Mouse (Mus musculus) E14TG2a.4 (cell line): ENCODE results near the gene Rnf216.

Source experiments
- H3K27me3 ChIP-seq: 2 replicates; pipeline ENCODE4 v1.6.1; 2014; ENCODE audit warnings: low read length, control low read depth; ENCODE audit not compliant: insufficient read depth
- H3K36me3 ChIP-seq: 2 replicates; pipeline ENCODE4 v1.6.1; 2014; ENCODE audit warnings: low read length, control low read depth; ENCODE audit not compliant: insufficient read depth
- H3K4me1 ChIP-seq: replicated peaks from 2 replicates; pipeline ENCODE4 v1.6.1; 2014; ENCODE audit warnings: low read depth, low read length, control low read depth
- H3K4me3 ChIP-seq: replicated peaks from 2 replicates; pipeline ENCODE4 v1.5.1; 2014; ENCODE audit warnings: mild to moderate bottlenecking, low read length
- H3K9me3 ChIP-seq: 2 replicates; pipeline ENCODE4 v1.6.1; 2014; ENCODE audit warnings: low read length, control low read depth
- CTCF ChIP-seq: conservative IDR thresholded peaks from 2 replicates; pipeline ENCODE4 v1.5.1; 2014; ENCODE audit warnings: low read length
- NANOG ChIP-seq: IDR thresholded peaks from 2 replicates; pipeline ENCODE4 v1.6.1; 2014; ENCODE audit warnings: borderline replicate concordance, low read length, mixed read lengths
- POU5F1 ChIP-seq: IDR thresholded peaks from 2 replicates; pipeline ENCODE4 v1.6.1; 2014; ENCODE audit warnings: low read length, borderline replicate concordance

Rnf216 gene

DNA sequence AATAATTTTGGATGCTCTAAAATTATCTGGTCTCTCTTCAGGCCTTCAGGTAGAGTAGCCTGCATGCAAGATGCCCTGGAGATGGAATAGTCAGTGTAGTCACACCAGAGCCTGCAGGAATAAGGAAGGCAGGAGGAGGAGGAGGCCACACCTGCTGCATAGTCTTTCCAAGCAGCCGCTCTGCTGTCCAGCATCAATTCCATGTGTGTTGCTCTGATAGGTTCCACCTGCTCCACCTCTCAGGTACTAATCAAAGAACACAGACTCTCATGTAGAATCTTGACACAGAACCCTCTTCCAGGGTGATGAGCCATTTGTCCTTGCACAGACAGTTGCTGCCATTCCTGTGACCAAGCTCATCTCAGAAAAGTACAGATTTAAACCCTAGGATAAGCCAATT lies 52.8 kb downstream of the Rnf216 start:
- no peaks in the 10 kb centered on the region for H3K27me3 ChIP-seq
- H3K36me3 ChIP-seq: peaks cover 71% of the 10 kb centered on the region
- H3K4me3 ChIP-seq: no peak overlapping the region
- H3K4me1 ChIP-seq: peaks cover 62% of the 10 kb centered on the region
- no peaks in the 10 kb centered on the region for H3K9me3 ChIP-seq
- no peak for TF ChIP-seq POU5F1
- no peak for TF ChIP-seq NANOG
- TF ChIP-seq CTCF: no peak

DNA sequence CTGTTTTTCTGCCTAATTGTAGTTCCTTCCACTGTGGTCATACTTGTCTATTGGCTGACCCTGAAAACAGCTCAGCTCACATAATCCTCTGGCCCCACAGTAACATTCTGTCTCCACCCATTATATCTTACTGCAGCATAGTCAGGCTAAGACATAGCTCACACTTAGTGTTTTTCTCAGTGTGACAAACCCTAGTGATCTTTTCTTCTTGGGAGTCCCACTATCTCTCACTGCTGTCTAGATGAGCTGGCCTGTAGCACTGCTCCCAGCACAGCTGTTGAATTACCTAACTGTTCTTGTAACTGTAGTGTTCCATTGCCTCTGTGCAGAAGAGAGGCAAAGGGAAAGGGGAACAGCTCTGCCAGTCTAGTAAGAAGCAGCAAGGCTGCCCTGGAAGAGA lies 53.6 kb downstream of the Rnf216 start:
- TF ChIP-seq NANOG (no peak), POU5F1 (no peak), CTCF (no peak)
- Histone ChIP-seq H3K4me3 (no peak overlapping the region), H3K36me3 (peaks cover 65% of the 10 kb centered on the region), H3K4me1 (peaks cover 62% of the 10 kb centered on the region), H3K27me3 (no peaks in the 10 kb centered on the region), H3K9me3 (no peaks in the 10 kb centered on the region)

DNA sequence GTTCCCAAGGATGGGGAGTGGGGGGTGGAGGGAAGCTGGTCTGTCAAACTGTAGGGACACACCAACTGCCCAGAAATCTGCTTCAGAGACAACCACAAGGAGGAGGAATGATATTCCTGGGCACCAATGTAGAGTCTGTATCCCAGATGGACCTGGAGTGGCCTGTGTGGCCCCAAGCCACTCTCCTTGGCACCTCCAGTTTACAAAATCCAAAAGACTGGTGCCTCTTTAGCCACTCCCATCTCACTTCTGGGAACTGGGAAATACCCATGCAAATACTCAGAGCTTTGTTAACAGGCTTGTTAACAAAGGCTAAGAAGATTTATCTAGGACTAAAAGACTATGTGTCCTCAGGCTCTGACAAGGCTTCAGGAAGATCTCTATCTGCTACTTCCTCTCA lies 54.1 kb downstream of the Rnf216 start:
- no peak for TF ChIP-seq NANOG
- no peak for TF ChIP-seq CTCF
- no peak for TF ChIP-seq POU5F1
- Histone ChIP-seq H3K4me3 (peak overlapping the region; percentile 13; the same call in 1 of the 2 replicates), H3K9me3 (no peaks in the 10 kb centered on the region), H3K4me1 (peaks cover 62% of the 10 kb centered on the region), H3K36me3 (peaks cover 65% of the 10 kb centered on the region), H3K27me3 (no peaks in the 10 kb centered on the region)

DNA sequence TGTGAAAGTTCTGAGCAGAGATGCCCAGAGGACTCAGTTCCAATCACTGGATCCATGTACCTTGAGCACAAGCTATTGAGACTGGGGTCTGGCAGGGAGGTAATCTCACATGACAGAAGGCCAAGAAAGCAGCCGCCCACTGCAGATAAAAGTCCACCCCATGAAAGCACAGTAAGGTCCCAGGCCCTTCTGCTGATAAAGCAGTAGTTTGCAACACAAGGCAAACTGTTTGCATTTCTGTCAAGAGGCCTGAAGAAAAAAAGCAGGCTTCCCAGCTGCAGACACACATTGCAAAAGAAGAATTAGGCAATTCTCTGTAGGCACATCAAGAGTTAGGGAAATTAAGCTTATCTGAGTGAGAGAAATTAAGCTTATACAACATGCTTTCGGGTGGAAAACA lies 54.6 kb downstream of the Rnf216 start:
- H3K4me3 ChIP-seq: peak overlapping the region; percentile 13; the same call in 1 of the 2 replicates
- H3K4me1 ChIP-seq: peaks cover 62% of the 10 kb centered on the region
- H3K9me3 ChIP-seq: no peaks in the 10 kb centered on the region
- H3K36me3 ChIP-seq: peaks cover 65% of the 10 kb centered on the region
- TF ChIP-seq NANOG (no peak), POU5F1 (no peak), CTCF (no peak)
- no peaks in the 10 kb centered on the region for H3K27me3 ChIP-seq

DNA sequence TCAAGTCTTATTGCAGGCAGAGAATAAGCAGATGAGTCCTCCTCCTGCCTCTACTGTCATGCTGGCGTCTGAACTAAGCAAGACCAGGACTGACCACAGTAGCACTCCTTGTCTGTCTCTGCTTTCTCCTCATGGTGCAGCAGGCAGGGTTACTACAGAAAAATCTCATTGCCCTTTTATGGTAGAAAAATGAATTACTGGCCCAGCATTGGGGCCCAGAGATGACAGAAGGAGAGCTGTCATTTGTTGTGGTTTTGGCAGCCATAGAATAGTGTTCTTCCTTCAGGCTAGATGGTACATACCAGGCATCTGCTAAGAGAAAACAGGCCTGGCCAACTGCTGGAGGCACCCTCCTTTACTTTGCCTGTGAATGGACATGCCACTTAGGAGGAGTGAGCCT lies 55.0 kb downstream of the Rnf216 start:
- Histone ChIP-seq H3K4me1 (peaks cover 66% of the 10 kb centered on the region), H3K36me3 (peaks cover 65% of the 10 kb centered on the region), H3K27me3 (no peaks in the 10 kb centered on the region), H3K4me3 (0 out of 2 replicates have a peak overlapping the region, but pooled peaks have one; percentile 13), H3K9me3 (no peaks in the 10 kb centered on the region)
- TF ChIP-seq POU5F1 (no peak), CTCF (no peak), NANOG (no peak)

DNA sequence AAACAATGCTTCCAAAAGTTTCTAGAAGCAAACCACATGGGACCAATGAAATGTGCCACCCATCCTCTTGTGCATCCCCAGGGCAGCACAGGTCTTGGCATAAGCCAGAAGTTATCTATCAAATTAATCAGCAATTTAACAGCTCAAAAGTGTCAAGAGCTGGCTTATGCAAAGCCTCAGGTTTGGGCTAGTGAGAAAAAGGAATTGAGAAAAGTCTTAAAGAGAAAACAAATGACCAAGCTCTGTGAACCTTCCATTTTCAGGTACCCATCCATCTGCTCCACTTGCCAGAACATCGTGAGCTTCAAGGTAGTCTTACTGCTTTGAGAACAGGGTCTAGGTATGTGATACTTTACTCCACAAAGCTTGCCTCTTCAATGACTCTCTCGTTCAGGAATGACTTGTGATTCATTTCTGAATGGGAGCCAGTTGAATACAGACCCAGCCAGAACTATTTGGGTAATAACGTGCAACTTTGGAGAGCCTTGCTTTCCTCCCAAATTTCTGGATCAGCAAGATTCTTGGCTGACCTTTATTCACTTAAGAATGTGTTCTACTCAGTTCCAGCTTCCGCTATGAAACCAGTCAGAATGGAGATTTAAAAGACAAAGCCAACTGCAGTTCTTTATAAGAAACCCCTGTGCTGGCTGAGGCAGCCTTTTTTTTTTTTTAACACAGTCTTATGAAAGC lies 56.5 kb downstream of the Rnf216 start:
- Histone ChIP-seq H3K4me1 (peaks cover 62% of the 10 kb centered on the region), H3K36me3 (peaks cover 68% of the 10 kb centered on the region)
- no peak for TF ChIP-seq POU5F1
- TF ChIP-seq CTCF: no peak
- no peak for TF ChIP-seq NANOG

DNA sequence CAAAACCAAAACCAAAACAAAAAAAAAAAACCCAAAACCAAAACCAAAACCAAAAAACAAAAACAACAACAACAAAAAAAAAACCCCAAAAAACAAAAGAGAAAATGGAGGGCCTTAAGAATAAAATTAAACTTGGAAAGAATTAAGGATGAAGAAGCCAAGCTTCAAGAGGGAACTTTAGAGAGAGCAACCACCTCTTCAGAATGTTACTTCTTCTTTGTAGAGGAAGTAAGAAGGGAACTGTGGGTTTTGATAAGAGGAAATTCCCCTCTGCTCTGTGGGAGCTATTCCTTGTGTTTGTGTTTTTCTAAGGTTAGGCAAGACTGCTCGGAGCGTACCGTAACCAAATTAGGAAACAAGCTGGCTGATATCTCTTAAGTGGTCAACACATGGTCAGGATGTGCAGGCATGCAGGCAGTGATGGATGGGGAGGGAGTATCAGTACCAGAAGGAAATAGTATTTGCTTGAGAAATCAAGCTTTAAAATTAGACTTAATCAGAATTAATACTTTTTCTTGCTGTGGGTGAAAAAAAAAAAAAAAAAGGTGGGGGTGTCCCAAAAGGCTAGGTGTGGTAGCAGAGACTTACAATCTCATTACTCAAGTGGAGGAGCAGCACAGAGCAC lies 57.2 kb downstream of the Rnf216 start:
- H3K4me3 ChIP-seq: no peak overlapping the region
- H3K4me1 ChIP-seq: peaks cover 58% of the 10 kb centered on the region
- H3K36me3 ChIP-seq: peaks cover 67% of the 10 kb centered on the region
- H3K27me3 ChIP-seq: no peaks in the 10 kb centered on the region
- no peaks in the 10 kb centered on the region for H3K9me3 ChIP-seq
- TF ChIP-seq NANOG (no peak), POU5F1 (no peak), CTCF (no peak)

More for the DNA sequence above, 56.5 kb downstream of the Rnf216 start:
- H3K4me3 ChIP-seq: no peak overlapping the region
- no peaks in the 10 kb centered on the region for H3K9me3 ChIP-seq
- H3K27me3 ChIP-seq: no peaks in the 10 kb centered on the region

DNA sequence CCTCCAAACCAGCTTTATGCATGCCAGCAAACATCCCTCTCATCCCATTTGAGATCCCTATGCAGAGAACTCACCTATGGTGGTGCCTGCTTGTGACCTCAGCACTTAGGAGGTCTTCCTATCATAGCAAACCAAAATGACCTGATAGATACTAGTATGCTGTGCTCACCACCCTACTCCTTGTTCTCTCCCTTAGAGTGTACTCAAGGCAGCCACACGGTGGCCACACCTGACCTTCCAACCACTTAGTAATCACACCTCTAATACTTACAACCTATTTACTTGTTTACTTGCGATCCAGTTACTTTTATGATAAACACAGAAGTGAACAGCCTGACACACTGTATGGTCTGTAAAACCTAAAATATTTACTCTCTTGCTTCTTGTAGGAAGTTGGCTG lies 58.1 kb downstream of the Rnf216 start:
- H3K36me3 ChIP-seq: peaks cover 66% of the 10 kb centered on the region
- H3K9me3 ChIP-seq: no peaks in the 10 kb centered on the region
- peaks cover 61% of the 10 kb centered on the region for H3K4me1 ChIP-seq
- no peaks in the 10 kb centered on the region for H3K27me3 ChIP-seq
- no peak overlapping the region for H3K4me3 ChIP-seq
- no peak for TF ChIP-seq POU5F1
- no peak for TF ChIP-seq CTCF
- no peak for TF ChIP-seq NANOG
